Mouse (Mus musculus): ENCODE measurements around the gene Olfr812.
"Not testable (repeated sequence)": the region's sequence is repeated elsewhere in the genome, so short reads cannot be mapped to it uniquely, and the experiment has no call there.

Olfr812 gene

DNA sequence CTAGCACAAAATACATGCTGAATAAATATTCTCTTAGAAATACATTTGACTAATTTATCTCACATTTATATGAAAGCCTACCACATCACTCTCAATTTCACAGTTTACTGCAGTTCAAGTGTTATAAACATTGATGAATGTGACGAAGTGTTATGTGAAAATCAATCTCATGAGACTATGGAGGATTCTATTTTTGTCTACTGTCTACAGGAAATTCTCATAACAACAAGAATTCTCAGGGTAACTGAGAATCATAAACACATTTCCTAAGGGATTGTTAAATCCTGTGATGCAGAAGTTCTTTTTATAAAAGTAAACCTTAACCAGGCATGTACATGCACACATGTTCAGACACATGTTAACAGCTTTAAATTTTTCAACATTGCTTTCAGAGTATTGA, at the start of gene Olfr812:
Gene Olfr812 (minus strand): TSS at position 101 of the 400 bp plus-strand sequence.
- no peak for DNase-seq

- no peak for DNase-seq
These were observed 40.0 kb upstream of the Olfr812 start for GRCm38 (mm10) chr10:129885934-129886333.

DNA sequence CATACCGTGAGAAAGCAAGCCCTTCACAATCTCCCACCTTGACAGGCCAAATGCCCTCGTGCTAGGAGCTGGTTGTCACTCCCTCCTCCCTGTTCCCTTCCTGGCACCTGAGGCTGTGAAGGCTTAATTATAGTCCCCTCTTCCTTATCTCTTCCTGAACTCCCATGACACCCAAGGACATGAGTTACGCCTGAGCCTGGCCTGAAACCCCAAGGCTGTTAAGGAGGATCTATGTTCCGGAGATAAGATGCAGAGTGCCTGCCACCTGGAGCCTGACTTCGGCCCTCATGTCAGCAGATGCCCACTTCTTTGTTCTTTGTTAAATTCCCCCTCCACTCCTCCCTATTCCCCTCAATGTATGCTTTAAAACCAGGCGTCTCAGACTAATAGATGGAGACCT, 39.6 kb upstream of the Olfr812 start:
- not testable (repeated sequence) for DNase-seq

- DNase-seq: not testable (repeated sequence)
These were observed 33.9 kb upstream of the Olfr812 start, which contains the start of gene Olfr814 for GRCm38 (mm10) chr10:129879751-129880150. TSS of gene Olfr814 (minus strand) at chr10:129879851.

DNA sequence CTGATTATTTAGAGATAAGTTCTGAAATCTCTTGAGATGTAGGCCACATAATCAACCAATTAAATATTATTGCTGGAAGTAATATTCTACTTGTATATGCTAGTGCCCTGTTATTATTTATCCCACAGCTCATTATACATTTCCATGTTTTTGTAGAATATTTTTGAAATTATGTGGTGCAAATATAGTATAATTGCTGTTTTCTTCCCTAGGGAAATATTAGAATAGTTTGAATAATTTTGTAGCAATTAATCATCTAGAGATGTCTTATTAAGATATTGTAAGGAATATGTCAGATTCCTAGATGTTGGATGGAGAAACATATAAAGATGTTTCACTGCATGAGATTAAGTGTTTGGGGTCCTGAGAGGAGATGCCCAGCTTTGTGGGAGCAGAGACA, 9.2 kb upstream of the Olfr812 start, which contains the start of gene Olfr813:
Gene Olfr813 (plus strand): TSS at position 301 of the 400 bp plus-strand sequence.
- DNase-seq: no peak

- DNase-seq: no peak
These were observed 1.4 kb upstream of the Olfr812 start for GRCm38 (mm10) chr10:129847343-129847742.

DNA sequence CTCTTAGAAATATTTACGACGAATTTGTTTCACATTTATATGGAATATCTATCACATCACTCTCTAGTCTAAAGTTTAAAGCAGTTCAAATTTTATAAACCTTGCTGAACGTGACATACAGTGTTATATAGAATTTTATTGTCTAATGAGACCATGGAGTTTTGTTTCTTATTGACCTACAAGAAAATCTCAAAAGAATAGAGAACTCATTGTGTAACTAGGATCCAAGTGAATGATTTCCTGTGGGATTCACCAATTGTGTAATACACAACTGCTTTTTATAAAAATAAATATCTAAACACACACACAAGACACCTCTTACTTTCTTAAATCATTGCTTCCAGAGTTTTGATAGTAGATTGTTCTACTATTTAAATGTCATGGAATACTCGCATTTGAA, 41.6 kb downstream of the Olfr812 start, which contains the start of gene Olfr811:
Gene Olfr811 (minus strand): TSS at position 101 of the 400 bp plus-strand sequence.
- no peak for DNase-seq

- no peak for DNase-seq
These were observed 51.1 kb downstream of the Olfr812 start, which contains the start of gene Olfr810 for GRCm38 (mm10) chr10:129794817-129795216. TSS of gene Olfr810 (minus strand) at chr10:129794917.
